Mouse (Mus musculus): Measurements from ENCODE around the gene 2610021A01Rik. TPM values are rescaled to one million over a fixed set of nuclear protein-coding genes. Genes with fewer than 3 reads are reported as not detected.
A peak's percentile ranks its signal among the peaks of the same experiment; 100 is the strongest.
"Not testable (repeated sequence)": the region's sequence is repeated elsewhere in the genome, so short reads cannot be mapped to it uniquely, and the experiment has no call there.

Gene 2610021A01Rik
- not detected in 2 replicates for polyA plus RNA-seq (2012)

DNA sequence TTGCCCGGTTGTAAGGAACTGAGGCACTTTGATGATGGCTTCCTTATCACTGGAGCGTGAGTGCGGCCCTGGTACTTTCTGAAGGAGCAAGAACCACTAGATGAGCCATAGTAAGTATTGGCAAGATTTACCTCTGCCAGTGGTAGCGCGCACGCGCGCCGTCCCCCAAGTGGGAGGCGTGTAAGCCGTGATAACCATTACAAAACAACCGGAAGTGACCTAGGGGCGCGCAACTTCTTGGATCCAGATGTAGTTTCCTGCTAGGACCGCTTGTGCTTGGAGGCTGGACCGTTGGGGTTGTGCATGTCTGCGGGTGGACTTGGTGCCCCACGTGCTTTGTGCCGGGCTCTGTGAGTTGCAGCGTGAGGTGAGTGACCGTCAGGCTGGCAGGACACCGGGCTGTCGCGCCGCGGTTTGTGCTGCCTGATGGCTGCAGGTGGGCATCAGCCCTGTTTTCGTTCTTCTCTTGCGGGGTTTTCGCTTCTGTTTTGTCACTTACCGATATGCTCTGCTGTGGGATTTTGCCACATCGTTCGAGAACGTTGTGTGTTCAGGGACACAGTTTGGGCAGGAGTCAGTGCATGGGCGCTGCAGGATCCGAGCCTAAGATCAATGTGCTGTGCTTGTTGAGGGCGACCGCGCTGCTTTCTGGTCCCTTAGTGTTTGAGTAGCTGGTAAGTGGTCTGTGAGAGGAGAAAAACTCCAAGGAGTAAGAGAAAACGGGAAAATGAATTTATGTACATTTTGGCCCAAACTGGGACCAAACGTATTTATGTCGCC is at the start of gene 2610021A01Rik:
2610021A01Rik (plus strand) TSS at position 197 of the 780 bp plus-strand sequence.
- Histone ChIP-seq H3K4me1 (ENCODE audit: control insufficient read depth) (peaks cover 21% of the 10 kb centered on the region), H3K4me3 (replicated peaks) (peak within 1 kb of the TSS; percentile 69), H3K9me3 (ENCODE audit: control insufficient read depth, low read length) (no peaks in the 10 kb centered on the region), H3K27me3 (ENCODE audit: control insufficient read depth) (no peaks in the 10 kb centered on the region), H3K36me3 (ENCODE audit: control insufficient read depth) (peaks cover 7% of the 10 kb centered on the region)
- TF ChIP-seq GATA1 (IDR thresholded peaks at IDR 0.05; ENCODE audit: low read length) (no peak), TAL1 (IDR thresholded peaks at IDR 0.05; ENCODE audit: low read length) (no peak)

DNA sequence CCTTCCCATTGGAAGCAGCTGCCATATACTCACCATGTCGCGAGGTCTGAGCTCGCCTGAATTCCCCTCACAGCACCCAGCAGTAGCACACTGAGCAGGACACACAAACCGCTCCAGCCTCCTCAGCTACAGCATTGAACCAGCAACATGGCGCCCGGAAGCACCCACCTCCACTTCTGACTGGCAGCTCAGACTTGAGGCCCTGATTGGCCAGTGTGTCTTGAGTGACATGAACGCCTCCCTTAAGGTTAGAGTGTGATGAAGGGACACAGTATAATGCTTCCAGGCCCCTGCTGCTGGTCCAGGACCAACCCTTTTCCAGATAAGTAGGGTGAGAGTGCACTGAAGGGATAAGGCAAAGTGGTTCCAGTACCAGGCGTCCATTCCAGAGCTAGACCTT is 38.3 kb upstream of the 2610021A01Rik start:
- TF ChIP-seq TAL1 (IDR thresholded peaks at IDR 0.05; ENCODE audit: low read length) (no peak), GATA1 (IDR thresholded peaks at IDR 0.05; ENCODE audit: low read length) (no peak)
- H3K9me3 ChIP-seq (ENCODE audit: control insufficient read depth, low read length), result peaks cover 12% of the 10 kb centered on the region

DNA sequence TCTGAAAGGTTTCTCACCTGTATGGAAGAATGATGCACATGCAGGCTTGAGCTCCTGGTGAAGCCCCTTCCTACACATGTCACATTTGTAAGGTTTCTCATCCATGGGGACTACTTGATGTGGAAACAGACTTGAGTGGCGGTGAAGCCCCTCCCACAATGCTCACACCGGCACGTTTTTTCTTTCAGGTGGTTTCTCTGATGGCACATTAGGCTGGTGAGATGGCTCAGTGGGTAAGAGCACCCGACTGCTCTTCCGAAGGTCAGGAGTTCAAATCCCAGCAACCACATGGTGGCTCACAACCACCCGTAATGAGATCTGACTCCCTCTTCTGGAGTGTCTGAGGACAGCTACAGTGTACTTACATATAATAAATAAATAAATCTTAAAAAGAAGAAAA is 25.5 kb upstream of the 2610021A01Rik start, which contains the start of gene Gm6871:
Gm6871 (minus strand) TSS at position 101 of the 400 bp plus-strand sequence.
- H3K4me1 ChIP-seq (ENCODE audit: control insufficient read depth), result not testable (repeated sequence)

More for the DNA sequence above, 38.3 kb upstream of the 2610021A01Rik start:
- no peaks in the 10 kb centered on the region for H3K4me1 ChIP-seq (ENCODE audit: control insufficient read depth)
- H3K36me3 ChIP-seq (ENCODE audit: control insufficient read depth), result no peaks in the 10 kb centered on the region
- no peaks in the 10 kb centered on the region for H3K27me3 ChIP-seq (ENCODE audit: control insufficient read depth)
- no peak overlapping the region for H3K4me3 ChIP-seq (replicated peaks)

DNA sequence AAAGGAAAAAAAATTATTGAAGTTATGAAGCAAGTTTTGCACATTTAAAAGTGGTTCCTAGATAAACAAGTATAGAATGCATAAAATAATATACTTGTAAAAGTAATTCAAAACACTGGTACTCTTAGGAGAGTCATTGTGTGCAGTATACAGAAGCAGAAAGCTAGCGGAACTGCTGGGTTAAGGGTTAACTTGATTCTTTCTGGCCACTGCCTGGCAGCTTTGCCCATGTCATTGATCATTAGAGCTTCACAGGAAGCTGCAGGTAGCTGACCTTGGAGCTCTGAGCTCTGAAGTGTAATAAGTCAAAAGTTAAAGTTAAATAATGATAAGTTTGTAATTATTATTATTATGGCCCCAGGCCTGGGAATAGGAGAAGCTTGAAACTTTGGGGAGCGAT is 21.1 kb upstream of the 2610021A01Rik start:
- Histone ChIP-seq H3K4me3 (replicated peaks) (no peak overlapping the region), H3K27me3 (ENCODE audit: control insufficient read depth) (no peaks in the 10 kb centered on the region), H3K9me3 (ENCODE audit: control insufficient read depth, low read length) (no peaks in the 10 kb centered on the region; the same call in 1 of the 2 replicates), H3K36me3 (ENCODE audit: control insufficient read depth) (no peaks in the 10 kb centered on the region), H3K4me1 (ENCODE audit: control insufficient read depth) (no peaks in the 10 kb centered on the region)
- TF ChIP-seq GATA1 (IDR thresholded peaks at IDR 0.05; ENCODE audit: low read length), result no peak
- TF ChIP-seq TAL1 (IDR thresholded peaks at IDR 0.05; ENCODE audit: low read length), result no peak

More for the DNA sequence above, 25.5 kb upstream of the 2610021A01Rik start, which contains the start of gene Gm6871:
- not testable (repeated sequence) for H3K9me3 ChIP-seq (ENCODE audit: control insufficient read depth, low read length); H3K4me3 ChIP-seq (replicated peaks); H3K36me3 ChIP-seq (ENCODE audit: control insufficient read depth); H3K27me3 ChIP-seq (ENCODE audit: control insufficient read depth)

DNA sequence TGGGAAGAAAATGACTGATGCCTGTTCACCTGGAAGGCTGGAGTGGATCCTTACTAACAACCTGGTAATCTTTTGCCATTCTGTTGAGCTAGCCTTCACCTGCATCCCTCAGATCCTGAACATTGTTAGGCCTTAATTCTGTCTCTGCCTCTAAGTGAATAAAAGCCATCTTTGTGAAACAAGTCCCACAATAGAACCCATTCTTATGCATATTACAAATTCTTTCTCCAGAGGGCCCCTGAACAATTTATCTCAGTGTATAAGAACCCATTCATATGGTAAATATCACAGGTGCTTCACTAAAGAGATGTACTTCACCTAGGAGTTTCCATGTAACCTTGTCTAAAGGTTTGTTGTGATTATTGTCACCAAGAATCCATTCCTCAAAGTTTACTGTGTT is 17.0 kb upstream of the 2610021A01Rik start:
- peaks cover 5% of the 10 kb centered on the region for H3K9me3 ChIP-seq (ENCODE audit: control insufficient read depth, low read length)
- TF ChIP-seq GATA1 (IDR thresholded peaks at IDR 0.05; ENCODE audit: low read length) (no peak), TAL1 (IDR thresholded peaks at IDR 0.05; ENCODE audit: low read length) (no peak)
- H3K4me3 ChIP-seq (replicated peaks), result no peak overlapping the region
- no peaks in the 10 kb centered on the region for H3K4me1 ChIP-seq (ENCODE audit: control insufficient read depth)
- H3K36me3 ChIP-seq (ENCODE audit: control insufficient read depth), result no peaks in the 10 kb centered on the region
- H3K27me3 ChIP-seq (ENCODE audit: control insufficient read depth), result no peaks in the 10 kb centered on the region

DNA sequence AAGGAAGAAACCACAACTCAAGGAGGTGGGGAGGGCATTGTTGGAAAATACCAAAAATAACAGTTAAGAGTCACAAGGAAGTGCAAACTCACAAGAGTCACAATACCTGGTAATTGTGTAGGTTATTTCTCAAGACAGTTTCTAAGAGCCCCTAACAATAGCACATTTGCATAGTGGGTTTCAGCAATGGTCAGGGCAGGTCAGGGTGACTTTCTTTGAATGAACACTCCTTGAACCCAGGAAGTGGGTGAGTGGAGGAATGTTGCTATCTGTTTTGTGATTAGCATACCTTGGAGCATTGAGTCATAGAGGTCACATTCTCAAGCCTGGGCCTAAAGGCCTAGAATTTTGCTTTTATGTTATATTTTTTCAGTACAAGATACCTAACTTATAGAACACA is 11.2 kb upstream of the 2610021A01Rik start:
- H3K4me3 ChIP-seq (replicated peaks); H3K36me3 ChIP-seq (ENCODE audit: control insufficient read depth); H3K4me1 ChIP-seq (ENCODE audit: control insufficient read depth); H3K9me3 ChIP-seq (ENCODE audit: control insufficient read depth, low read length); H3K27me3 ChIP-seq (ENCODE audit: control insufficient read depth): not testable (repeated sequence)

DNA sequence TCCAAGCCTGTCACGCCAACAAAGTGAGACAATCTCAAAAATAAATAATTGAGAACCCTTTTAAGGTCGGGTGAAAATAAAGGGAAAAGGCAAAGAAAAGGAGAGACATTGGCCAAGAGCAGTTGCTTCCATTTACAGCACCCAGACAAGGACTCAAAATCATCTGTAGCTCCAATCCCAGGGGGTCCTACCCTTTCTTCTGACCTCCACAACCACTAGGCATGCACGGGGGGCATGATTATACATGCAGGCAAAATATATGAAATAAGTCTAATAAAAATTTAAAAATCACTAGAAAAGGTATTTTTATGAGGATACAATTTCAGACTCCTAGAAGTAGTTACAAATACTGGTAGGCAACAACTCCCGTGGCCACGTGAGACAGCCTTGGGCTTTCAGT is 415 bp upstream of the 2610021A01Rik start:
- Histone ChIP-seq H3K27me3 (ENCODE audit: control insufficient read depth) (no peaks in the 10 kb centered on the region), H3K9me3 (ENCODE audit: control insufficient read depth, low read length) (no peaks in the 10 kb centered on the region), H3K4me1 (ENCODE audit: control insufficient read depth) (peaks cover 21% of the 10 kb centered on the region), H3K36me3 (ENCODE audit: control insufficient read depth) (peaks cover 5% of the 10 kb centered on the region), H3K4me3 (replicated peaks) (peak overlapping the region; percentile 69)
- no peak for TF ChIP-seq GATA1 (IDR thresholded peaks at IDR 0.05; ENCODE audit: low read length)
- no peak for TF ChIP-seq TAL1 (IDR thresholded peaks at IDR 0.05; ENCODE audit: low read length)

DNA sequence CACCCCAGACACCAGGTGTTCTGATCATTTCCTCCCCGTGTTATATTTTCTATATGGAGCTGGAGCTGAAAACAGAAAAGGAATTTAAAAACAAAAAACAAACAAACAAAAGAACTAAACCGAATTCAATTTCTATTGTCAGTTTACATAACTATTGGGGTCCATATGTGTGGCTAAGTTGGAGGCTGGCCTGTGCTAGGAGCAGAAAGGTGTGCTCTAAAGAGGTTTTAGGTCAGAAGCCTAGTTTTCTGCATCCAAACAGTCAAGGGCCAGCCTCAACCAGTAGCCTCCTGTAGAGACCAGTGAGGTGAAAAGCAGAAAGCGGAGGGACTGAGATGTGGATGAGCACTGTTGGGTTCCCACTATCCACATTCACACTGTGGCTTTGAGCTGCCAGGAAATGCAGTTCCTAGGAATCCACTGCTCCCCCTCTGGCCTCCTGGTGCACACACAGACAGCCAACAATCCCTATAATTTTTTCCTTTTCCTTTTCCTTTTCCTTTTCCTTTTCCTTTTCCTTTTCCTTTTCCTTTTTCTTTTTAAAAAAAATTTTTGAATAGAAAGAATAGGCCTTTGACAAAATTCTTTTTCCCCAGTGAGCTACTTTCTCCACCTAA is 1.0 kb downstream of the 2610021A01Rik start:
- Histone ChIP-seq H3K4me3 (replicated peaks) (peak overlapping the region; percentile 69), H3K36me3 (ENCODE audit: control insufficient read depth) (peaks cover 11% of the 10 kb centered on the region), H3K4me1 (ENCODE audit: control insufficient read depth) (peaks cover 21% of the 10 kb centered on the region), H3K9me3 (ENCODE audit: control insufficient read depth, low read length) (no peaks in the 10 kb centered on the region), H3K27me3 (ENCODE audit: control insufficient read depth) (no peaks in the 10 kb centered on the region)
- TF ChIP-seq GATA1 (IDR thresholded peaks at IDR 0.05; ENCODE audit: low read length), result no peak
- TF ChIP-seq TAL1 (IDR thresholded peaks at IDR 0.05; ENCODE audit: low read length), result no peak

DNA sequence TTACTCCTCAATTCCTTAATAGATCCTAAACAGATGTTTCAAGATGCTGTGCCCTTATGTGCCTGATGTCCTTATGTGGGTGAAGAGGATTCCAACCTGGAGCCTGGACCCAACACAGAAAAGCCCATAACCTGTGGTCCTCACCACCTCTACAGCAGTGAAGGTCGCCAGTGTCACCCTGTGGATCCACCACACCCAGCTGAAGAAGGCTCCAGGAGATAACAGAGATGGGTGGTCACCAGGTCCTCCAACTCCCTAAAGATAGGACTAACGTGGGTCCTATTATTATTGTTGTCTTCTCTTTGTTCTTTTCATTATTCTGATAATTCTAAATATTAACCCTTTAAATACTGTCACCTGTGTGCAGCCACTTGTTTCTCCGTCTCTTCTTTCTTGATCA is 12.6 kb downstream of the 2610021A01Rik start:
- Histone ChIP-seq H3K9me3 (ENCODE audit: control insufficient read depth, low read length) (no peaks in the 10 kb centered on the region), H3K4me1 (ENCODE audit: control insufficient read depth) (peaks cover 16% of the 10 kb centered on the region), H3K4me3 (replicated peaks) (no peak overlapping the region), H3K36me3 (ENCODE audit: control insufficient read depth) (peaks cover 39% of the 10 kb centered on the region), H3K27me3 (ENCODE audit: control insufficient read depth) (no peaks in the 10 kb centered on the region)
- TF ChIP-seq GATA1 (IDR thresholded peaks at IDR 0.05; ENCODE audit: low read length) (no peak), TAL1 (IDR thresholded peaks at IDR 0.05; ENCODE audit: low read length) (no peak)

DNA sequence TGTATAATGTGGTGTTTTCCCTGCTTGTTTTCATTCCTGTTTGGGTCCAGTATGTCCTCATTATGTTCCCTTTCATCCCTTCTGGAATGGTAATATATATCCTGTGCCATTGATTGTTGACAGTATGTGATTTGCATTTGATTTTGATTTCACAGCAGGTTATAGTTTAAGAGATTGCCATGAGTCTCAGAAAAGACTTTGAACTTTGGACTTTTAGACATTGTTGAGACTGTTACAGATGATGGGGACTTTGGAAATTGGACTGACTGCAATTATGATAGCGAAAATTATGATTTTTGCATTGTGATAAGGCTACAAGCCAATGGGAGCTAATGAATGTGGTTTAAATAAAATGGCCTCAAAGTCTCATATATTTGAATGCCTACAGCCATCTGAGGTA is 17.2 kb downstream of the 2610021A01Rik start:
- peaks cover 46% of the 10 kb centered on the region for H3K36me3 ChIP-seq (ENCODE audit: control insufficient read depth)
- H3K4me1 ChIP-seq (ENCODE audit: control insufficient read depth); H3K9me3 ChIP-seq (ENCODE audit: control insufficient read depth, low read length); H3K4me3 ChIP-seq (replicated peaks); H3K27me3 ChIP-seq (ENCODE audit: control insufficient read depth): not testable (repeated sequence)
